Mouse (Mus musculus) E14TG2a.4 (cell line): Measurements from ENCODE around the gene Esam.

ENCODE experiments used
- CTCF ChIP-seq: conservative IDR thresholded peaks from 2 replicates; pipeline ENCODE4 v1.5.1; 2014; ENCODE audit warnings: low read length
- NANOG ChIP-seq: IDR thresholded peaks from 2 replicates; pipeline ENCODE4 v1.6.1; 2014; ENCODE audit warnings: borderline replicate concordance, low read length, mixed read lengths

GRCm38 (mm10) chr9:37512097-37512496, 15.8 kb upstream of the Esam start:
- TF ChIP-seq CTCF (no peak), NANOG (no peak)
